Mouse (Mus musculus) left cerebral cortex, postnatal 36 days (tissue): ENCODE results near the gene Cdk17. TPM values are rescaled to one million over a fixed set of nuclear protein-coding genes. Genes with fewer than 3 reads are reported as not detected.

Experiments
- DNase-seq, 2 experiments: peaks; one replicate each; pipeline ENCODE4 v3.0.0; 2021 to 2022; ENCODE audit warnings: low spot score in 2 of 2, mixed read lengths in 1 of 2
- intact Hi-C: fragments of 180-260 bp; cut with DNase I; formaldehyde crosslinking; loops from one replicate; pipeline ENCODE4 v1.15.1; 2025
- total RNA-seq, 2 experiments: library from RNA; stranded (reverse); gene quantifications; 2 replicates each; pipeline ENCODE4 v1.2.3; 2021

Cdk17 gene
- 100 to 1,000 TPM; 234 to 248 TPM for total RNA-seq

- DNase-seq: peak; percentile 80 to 81
- intact Hi-C loops: loop anchor here (1.0 to 10.0 kb wide), 6 partner anchors 76 to 292 kb away; partner anchors contain the start of genes Cfap54 and Lta4h
Observed at GRCm38 (mm10) chr10:93160807-93161510, at the start of gene Cdk17. Cdk17 (plus strand) TSS chr10:93160875.

DNA sequence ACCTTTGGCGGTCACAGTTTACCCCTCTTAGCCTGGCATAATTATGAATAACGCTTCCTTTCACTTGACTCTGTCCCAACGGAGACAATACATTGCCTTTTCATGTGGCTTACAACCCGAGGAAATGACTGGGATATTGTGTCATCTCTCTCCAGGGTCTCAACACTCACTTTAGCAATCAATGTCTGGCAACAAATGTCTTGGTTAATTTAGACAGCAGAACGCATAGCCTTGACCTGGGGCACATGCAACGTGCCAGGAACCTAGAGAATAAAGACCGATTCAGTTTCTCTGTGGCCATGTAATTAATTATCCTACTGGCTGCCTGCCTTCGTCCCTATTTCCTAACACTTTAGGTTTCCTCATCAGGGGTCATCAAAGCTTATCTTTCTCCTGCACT lies 49.3 kb upstream of the Cdk17 start:
- no peak for DNase-seq
- intact Hi-C loops: no loop called here

GRCm38 (mm10) chr10:93112021-93112420 lies 48.7 kb upstream of the Cdk17 start:
- DNase-seq: no peak
- intact Hi-C loops: no loop called here

DNA sequence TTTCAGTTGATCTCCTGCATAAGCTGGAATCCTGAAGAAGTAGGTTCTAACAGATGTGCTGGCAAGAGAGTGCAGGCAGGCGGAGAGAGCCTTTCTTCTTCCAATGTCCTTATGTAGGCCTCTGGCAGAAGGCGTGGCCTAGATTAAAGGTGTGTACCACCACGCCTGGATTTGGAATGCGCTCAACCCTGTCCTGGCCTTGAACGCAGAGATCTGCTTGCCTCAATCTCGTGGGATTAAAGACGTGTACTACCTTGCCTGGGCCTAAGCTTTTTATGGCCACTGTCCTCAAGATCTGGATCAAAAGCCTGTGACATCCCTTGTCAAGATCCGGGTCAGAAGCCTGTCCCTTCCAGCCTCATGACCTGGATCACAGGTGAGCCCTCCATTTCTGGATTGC lies 46.7 kb upstream of the Cdk17 start:
- intact Hi-C loops: no loop called here
- no peak for DNase-seq

- intact Hi-C loops: no loop called here
- no peak for DNase-seq
Observed at GRCm38 (mm10) chr10:93114782-93115181, 45.9 kb upstream of the Cdk17 start.

DNA sequence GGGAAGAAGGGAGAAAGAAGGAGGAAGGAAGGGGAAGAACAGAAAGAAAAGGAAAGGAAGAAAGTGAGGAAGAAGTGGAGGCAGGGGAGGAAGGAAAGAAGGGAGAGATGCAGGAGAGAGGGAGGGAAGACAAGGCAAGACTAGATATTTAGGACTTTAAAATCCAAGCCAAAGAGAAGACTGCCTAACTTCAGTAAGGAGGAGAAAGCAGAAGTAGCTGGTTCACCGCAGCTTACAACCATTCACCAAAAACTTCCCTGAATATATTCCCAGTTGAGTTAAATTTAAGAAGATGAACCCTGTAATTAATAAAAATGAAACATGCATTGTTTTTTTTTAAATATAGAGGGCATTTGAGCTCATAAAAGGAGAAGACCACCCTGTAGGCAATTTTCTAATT lies 44.9 kb upstream of the Cdk17 start:
- DNase-seq: no peak
- intact Hi-C loops: no loop called here

GRCm38 (mm10) chr10:93116636-93117035 lies 44.0 kb upstream of the Cdk17 start:
- intact Hi-C loops: no loop called here
- no peak for DNase-seq

GRCm38 (mm10) chr10:93119809-93120208 lies 40.9 kb upstream of the Cdk17 start:
- intact Hi-C loops: no loop called here
- peak; percentile 38 to 56 for DNase-seq

GRCm38 (mm10) chr10:93121262-93121860 lies 39.3 kb upstream of the Cdk17 start:
- intact Hi-C loops: no loop called here

GRCm38 (mm10) chr10:93122399-93123184 lies 38.1 kb upstream of the Cdk17 start:
- intact Hi-C loops: no loop called here
- no peak for DNase-seq

More at GRCm38 (mm10) chr10:93121262-93121860, 39.3 kb upstream of the Cdk17 start:
- no peak for DNase-seq

DNA sequence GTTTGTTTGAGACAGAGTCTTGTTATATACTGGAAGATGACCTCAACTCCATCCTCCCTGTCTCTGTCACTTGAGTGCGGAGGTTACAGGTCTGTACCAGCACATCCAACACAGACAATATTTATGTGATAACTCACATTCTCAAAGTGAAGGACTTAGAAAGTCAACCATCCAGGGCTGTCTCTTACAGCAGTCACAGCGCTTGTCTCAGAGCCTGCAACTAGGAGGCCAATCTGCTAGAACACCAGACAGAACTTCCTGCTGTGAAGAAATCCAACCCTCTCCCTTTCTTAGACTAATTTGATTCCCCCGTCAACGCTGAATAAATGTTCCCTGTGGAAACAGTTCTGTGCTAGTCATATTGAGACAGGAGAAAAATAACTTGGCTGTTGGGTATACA lies 37.4 kb upstream of the Cdk17 start:
- DNase-seq: no peak
- intact Hi-C loops: no loop called here

DNA sequence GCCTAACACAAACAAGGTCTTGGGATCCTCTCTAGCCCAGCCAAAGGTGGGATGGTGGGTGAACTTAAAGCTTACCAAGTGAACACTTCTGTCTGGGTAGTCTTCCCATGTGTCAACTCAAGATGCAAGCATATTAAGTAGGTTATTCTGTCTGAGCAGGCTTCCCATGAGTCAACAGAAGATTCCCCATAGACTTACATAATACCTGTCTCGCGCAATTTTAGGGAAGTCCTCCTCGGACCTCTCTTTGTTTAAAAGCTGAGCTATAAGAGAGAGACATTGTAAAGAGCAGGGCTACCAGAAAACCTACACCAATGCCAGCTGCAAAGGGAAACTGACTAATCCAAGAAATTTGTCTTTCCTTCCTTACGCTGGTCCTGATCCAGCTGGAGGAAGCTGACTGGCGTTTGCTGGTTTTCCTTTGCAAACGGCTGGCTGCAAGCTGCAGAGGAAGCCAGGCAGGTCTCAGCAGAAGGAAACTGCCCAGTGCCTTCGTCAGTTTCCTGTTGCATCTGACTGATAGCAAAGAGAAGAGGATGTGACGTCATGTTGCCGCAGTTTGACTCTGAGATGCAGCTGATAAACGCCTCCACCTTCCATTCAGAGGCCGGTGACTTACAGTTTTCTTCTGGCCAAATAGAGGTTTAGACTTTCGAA lies 36.6 kb upstream of the Cdk17 start:
- intact Hi-C loops: no loop called here
- peak in 1 of 2 experiments; percentile 37 for DNase-seq

DNA sequence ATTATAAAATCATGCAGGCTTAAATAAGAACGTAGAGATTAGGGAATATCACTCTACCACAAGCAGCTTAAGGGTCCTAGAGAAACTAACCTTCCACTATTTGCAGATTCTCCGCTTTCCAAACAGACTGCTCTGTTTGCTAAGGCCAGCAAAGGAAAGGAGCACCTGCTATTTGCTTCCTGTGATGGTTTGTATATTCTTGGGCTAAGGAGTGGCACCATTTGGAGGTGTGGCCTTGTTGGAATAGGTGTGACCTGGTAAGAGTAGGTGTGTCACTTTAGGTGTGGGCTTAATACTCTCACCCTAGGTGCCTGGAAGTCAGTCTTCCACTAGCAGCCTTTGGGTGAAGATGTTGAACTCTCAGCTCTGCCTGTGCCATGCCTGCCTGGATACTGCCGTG lies 34.6 kb upstream of the Cdk17 start:
- intact Hi-C loops: no loop called here
- no peak for DNase-seq

DNA sequence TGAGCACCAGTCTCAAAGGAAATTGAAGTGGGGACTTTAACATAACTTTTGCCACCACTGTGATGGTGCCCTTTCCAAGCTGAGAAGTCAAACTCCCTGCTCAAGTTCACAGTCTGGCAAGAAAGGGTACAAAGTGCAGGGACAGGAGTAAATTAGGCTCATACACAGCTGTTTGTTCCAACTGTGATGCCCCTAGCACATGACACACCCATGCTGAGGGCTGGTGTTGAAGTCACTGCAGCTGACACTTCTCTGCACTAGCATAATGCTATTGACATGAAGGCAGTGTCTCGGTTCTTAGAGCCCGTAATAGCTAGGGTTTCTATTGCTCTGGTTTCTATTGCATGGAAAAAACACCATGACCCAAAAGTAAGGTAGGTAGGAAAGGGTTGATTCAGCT lies 32.1 kb upstream of the Cdk17 start:
- intact Hi-C loops: no loop called here
- no peak for DNase-seq

- DNase-seq: no peak
- intact Hi-C loops: no loop called here
Observed at GRCm38 (mm10) chr10:93129345-93129744, 31.3 kb upstream of the Cdk17 start.

DNA sequence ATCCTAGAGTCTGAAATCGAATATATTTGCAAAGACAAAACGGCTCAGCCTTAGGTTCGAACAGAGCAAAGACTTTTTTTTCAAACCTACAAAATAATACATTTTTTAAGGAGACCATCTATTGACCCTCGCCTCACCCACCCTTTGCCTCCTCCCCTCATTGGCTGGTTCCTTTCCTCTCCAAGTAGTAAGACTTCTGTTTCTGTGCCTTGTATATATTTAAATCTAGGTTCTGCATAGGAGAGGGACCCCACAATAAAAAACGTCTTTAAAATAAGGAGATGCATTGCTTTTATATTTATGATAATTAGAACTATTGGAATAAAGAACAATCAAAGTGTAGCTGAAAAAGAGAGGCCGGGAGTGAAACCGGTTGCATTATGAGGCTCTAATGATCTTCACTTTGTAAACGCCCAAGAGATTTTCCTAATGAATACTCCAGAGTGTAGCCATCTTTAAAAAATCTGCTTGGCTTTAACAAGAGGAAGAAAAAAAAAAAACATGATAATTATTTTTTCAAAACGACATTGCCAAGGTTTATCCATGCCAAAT lies 30.7 kb upstream of the Cdk17 start:
- no peak for DNase-seq
- intact Hi-C loops: no loop called here

DNA sequence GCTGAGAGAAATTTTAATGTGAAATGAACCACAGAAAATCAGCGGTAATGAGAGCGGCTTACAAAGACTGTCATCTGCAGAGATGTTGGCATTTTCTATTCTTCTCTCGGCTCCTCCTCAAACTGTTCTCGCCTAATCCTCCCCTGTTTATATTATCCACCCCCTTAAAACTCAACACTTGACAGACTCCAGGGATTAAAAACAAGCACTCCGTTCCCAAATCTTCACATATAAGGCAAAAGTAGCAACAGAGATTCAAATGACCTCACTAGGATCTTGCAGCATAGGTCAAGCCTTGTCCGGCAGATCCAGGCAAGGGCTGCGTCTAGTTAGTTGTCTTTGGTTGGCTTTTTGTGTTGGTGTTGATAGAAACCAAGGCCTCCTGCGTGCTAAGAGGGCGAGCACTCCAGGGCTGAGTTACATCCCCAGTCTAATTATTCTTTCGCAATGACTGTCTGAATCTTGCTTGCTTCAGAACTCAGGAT lies 30.2 kb upstream of the Cdk17 start:
- intact Hi-C loops: no loop called here
- no peak for DNase-seq

GRCm38 (mm10) chr10:93131865-93132566 lies 28.7 kb upstream of the Cdk17 start:
- intact Hi-C loops: no loop called here
- DNase-seq: no peak

GRCm38 (mm10) chr10:93138730-93139129 lies 21.9 kb upstream of the Cdk17 start:
- no peak for DNase-seq

More at GRCm38 (mm10) chr10:93138730-93139129, 21.9 kb upstream of the Cdk17 start:
- intact Hi-C loops: no loop called here
